Mouse (Mus musculus) midbrain, embryonic 15.5 days (tissue): ENCODE results near the gene Cdca5. TPM values are rescaled to one million over a fixed set of nuclear protein-coding genes. Genes with fewer than 3 reads are reported as not detected.
"Not testable (repeated sequence)": the region's sequence is repeated elsewhere in the genome, so short reads cannot be mapped to it uniquely, and the experiment has no call there.

ENCODE experiments used
- ATAC-seq: fragments of 200-750 bp; cut with Nextera tagmentation; replicated peaks from 2 replicates; pipeline ENCODE4 v1.8.0; 2017; ENCODE audit warnings: moderate TSS enrichment
- H3K27ac ChIP-seq: fragments of 300-500 bp; sonication (generic); 2 replicates; pipeline ENCODE4 v1.5.1; 2015; ENCODE audit warnings: mild to moderate bottlenecking, inconsistent platforms
- H3K27me3 ChIP-seq: fragments of 300-500 bp; sonication (generic); replicated peaks from 2 replicates; pipeline ENCODE4 v1.6.1; 2015; ENCODE audit warnings: inconsistent platforms
- H3K36me3 ChIP-seq: fragments of 300-500 bp; sonication (generic); replicated peaks from 2 replicates; pipeline ENCODE4 v1.6.1; 2015; ENCODE audit warnings: inconsistent platforms
- H3K4me1 ChIP-seq: fragments of 300-500 bp; sonication (generic); 2 replicates; pipeline ENCODE4 v1.6.1; 2015; ENCODE audit warnings: inconsistent platforms
- H3K4me2 ChIP-seq: fragments of 300-500 bp; sonication (generic); 2 replicates; pipeline ENCODE4 v1.6.1; 2015; ENCODE audit warnings: inconsistent platforms, mild to moderate bottlenecking, moderate library complexity
- H3K4me3 ChIP-seq: fragments of 300-500 bp; sonication (generic); 2 replicates; pipeline ENCODE4 v1.5.1; 2015; ENCODE audit warnings: mild to moderate bottlenecking, inconsistent platforms
- H3K9ac ChIP-seq: fragments of 300-500 bp; sonication (generic); 2 replicates; pipeline ENCODE4 v1.6.1; 2015; ENCODE audit warnings: mild to moderate bottlenecking, inconsistent platforms
- H3K9me3 ChIP-seq: fragments of 300-500 bp; sonication (generic); 2 replicates; pipeline ENCODE4 v1.6.1; 2016; ENCODE audit warnings: inconsistent platforms
- WGBS: fragments of 180-500 bp; shearing (Covaris S2); methylation state at CpG from one replicate; pipeline ENCODE4 v1.1.7; 2015; ENCODE audit warnings: mixed read lengths; 5-methylcytosine and 5-hydroxymethylcytosine counted together
- polyA plus RNA-seq: library from polyadenylated mRNA; unstranded; fragments of >200 nt; fragmentation: Nextera tagmentation; extraction: Ambion mirVana; gene quantifications from 2 replicates; pipeline ENCODE4 v1.2.1, GENCODE M21; 2015

Gene Cdca5
- 5.1 and 7.2 TPM in 2 replicates for polyA plus RNA-seq

DNA sequence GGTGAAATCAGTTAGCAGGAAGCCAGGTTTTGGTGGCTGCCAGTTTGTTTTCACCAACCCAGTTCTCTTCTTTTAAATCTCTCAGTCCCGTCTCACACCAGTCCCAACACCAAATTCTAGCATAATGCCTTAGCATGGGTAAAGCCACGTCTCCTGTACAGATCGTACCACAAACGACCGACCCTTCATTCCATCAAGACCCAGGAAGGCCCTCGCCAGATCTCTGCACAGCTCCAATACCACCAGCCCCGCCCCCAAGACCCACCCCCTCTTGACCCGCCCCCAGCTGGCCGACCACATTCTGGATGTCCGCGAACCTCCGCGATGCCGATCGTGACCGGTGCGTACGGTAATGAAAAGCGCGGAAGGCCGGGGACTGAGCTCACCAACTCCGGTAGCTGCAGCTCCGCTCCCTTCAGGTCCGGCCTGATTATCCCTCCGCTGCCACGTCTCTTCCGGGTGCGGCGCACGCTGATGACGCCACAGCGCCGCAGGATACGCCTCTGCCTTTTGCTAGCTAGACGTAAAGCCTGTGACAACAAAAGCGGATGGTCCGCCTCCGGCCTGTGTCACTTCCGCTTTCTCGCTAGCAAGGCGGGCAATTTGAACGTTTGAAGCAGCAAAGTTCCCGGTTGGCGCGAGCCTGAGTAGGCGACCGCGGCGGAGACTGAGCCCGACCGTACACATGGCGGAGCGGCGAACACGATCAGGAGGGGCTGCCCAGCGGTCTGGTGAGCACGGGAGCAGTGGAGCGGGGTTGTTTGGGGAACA lies at the start of gene Cdca5, which contains the start of gene Zfpl1:
Gene Cdca5, plus strand, starts transcription at position 506 of the 771 bp plus-strand sequence.
Gene Zfpl1, minus strand, starts transcription at position 479 of the 771 bp plus-strand sequence.
- peak; percentile 92 for ATAC-seq
- Histone ChIP-seq H3K9ac (peak within 1 kb of the TSS; percentile 67), H3K27ac (peak within 1 kb of the TSS; percentile 62), H3K4me1 (peaks cover 25% of the 10 kb centered on the region), H3K36me3 (peaks cover 14% of the 10 kb centered on the region; the same call in 1 of the 2 replicates), H3K9me3 (no peaks in the 10 kb centered on the region), H3K4me2 (peak within 1 kb of the TSS; percentile 92), H3K4me3 (peak within 1 kb of the TSS; percentile 77), H3K27me3 (no peaks in the 10 kb centered on the region)
- WGBS, result 1% methylated on average over 58 of the region's 58 CpGs

- Histone ChIP-seq H3K4me2 (no peak overlapping the region), H3K27ac (no peak overlapping the region), H3K4me3 (no peak overlapping the region), H3K36me3 (no peaks in the 10 kb centered on the region), H3K9me3 (no peaks in the 10 kb centered on the region), H3K9ac (no peak overlapping the region), H3K27me3 (no peaks in the 10 kb centered on the region), H3K4me1 (no peaks in the 10 kb centered on the region)
- WGBS, result 82% methylated on average over 9 of the region's 9 CpGs
- ATAC-seq, result no peak
Measured at GRCm38 (mm10) chr19:6035966-6036585, 48.7 kb upstream of the Cdca5 start.

DNA sequence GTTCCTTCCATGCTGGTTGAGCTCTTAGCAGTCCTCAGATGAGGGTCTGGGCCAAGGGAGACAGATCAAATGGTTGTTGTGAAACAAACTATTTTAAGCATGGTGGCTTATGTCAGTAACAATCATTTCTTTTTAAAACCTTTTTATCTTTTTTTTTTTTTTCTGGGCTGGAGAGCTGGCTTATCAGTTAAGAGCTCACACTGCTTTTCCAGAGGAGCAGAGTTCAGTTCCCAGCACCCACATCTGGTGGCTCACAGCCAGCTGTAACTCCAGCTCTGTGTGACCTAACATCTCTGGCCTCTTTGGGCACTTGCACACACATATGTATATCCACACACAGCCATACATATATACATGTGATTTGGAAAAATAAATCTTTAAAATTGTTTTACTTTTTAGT lies 47.1 kb upstream of the Cdca5 start:
- Histone ChIP-seq H3K27ac (no peak overlapping the region), H3K4me1 (no peaks in the 10 kb centered on the region), H3K36me3 (no peaks in the 10 kb centered on the region), H3K4me2 (no peak overlapping the region), H3K9me3 (no peaks in the 10 kb centered on the region), H3K9ac (no peak overlapping the region), H3K27me3 (no peaks in the 10 kb centered on the region), H3K4me3 (no peak overlapping the region)
- no peak for ATAC-seq

DNA sequence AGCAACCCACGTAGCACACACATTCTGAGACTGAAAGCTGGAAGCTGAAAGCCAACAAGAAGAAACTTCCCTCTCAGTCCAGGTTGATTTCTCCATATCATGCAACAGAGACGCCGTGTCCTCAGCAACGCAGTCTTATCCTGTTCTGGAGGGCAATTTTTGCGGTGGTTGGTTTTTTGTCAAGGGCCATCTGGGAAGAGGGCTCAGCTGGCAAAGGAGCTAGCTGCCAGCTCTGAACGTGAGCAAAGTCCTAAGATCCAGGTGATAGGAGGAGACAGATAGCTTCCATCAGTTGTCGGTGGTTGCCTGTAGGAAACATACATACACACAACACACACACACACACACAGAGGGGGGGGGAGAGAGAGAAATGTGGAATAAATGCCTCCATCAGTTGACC lies 46.5 kb upstream of the Cdca5 start:
- Histone ChIP-seq H3K27ac (no peak overlapping the region), H3K36me3 (no peaks in the 10 kb centered on the region), H3K9me3 (no peaks in the 10 kb centered on the region), H3K4me2 (no peak overlapping the region), H3K4me3 (no peak overlapping the region), H3K27me3 (no peaks in the 10 kb centered on the region), H3K9ac (no peak overlapping the region), H3K4me1 (no peaks in the 10 kb centered on the region)
- 79% methylated on average over 7 of the region's 7 CpGs for WGBS
- ATAC-seq, result no peak

DNA sequence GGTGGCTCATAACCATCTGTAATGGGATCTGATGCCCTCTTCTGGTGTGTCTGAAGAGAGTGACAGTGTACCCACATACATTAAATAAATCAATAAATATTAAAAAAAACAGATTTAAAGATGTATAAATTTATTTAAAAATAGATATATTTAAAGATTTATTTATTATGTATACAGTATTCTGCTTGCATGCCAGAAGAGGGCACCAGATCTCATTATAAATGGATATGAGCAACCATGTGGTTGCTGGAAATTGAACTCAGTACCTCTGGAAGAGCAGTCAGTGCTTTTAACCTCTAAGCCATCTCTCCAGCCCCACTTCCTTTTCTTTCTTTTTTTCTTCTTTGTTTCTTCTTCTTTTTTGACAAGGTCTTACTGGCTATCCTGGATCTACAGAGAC lies 44.8 kb upstream of the Cdca5 start:
- Histone ChIP-seq H3K4me3 (no peak overlapping the region), H3K27ac (no peak overlapping the region), H3K27me3 (no peaks in the 10 kb centered on the region), H3K4me2 (no peak overlapping the region), H3K4me1 (peaks cover 4% of the 10 kb centered on the region), H3K36me3 (no peaks in the 10 kb centered on the region), H3K9ac (no peak overlapping the region), H3K9me3 (no peaks in the 10 kb centered on the region)
- ATAC-seq, result no peak

- H3K9ac ChIP-seq, result no peak overlapping the region
- no peak for ATAC-seq
- no peak overlapping the region for H3K27ac ChIP-seq
- no peaks in the 10 kb centered on the region for H3K36me3 ChIP-seq
- no peaks in the 10 kb centered on the region for H3K9me3 ChIP-seq
- no peak overlapping the region for H3K4me3 ChIP-seq
- H3K4me2 ChIP-seq, result no peak overlapping the region
- no peaks in the 10 kb centered on the region for H3K27me3 ChIP-seq
- 76% methylated on average over 9 of the region's 9 CpGs for WGBS
- H3K4me1 ChIP-seq, result peaks cover 12% of the 10 kb centered on the region
Measured at GRCm38 (mm10) chr19:6042293-6042692, 42.5 kb upstream of the Cdca5 start.

DNA sequence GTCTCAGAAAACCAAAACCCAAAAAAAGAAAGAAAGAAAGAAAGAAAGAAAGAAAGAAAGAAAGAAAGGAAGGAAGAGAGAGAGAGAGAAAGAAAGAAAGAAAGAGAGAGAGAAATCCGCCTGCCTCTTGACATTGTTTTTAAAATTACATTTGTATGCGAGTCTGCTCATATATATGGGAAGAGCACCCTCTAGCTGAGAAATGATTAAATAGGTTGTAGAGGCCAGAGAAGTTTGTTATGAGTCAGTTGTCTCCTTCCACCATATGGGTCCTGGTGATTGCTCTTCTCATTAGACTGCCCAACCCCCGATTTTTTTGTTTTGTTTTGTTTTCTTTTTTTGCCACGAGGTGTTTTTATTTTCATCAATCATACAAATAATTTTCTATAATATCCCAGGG lies 40.7 kb upstream of the Cdca5 start:
- not testable (repeated sequence) for H3K4me2 ChIP-seq, H3K9me3 ChIP-seq, ATAC-seq, H3K9ac ChIP-seq, H3K36me3 ChIP-seq, H3K27ac ChIP-seq, H3K27me3 ChIP-seq, H3K4me3 ChIP-seq
- WGBS, result 59% methylated on average over 4 of the region's 4 CpGs
- peaks cover 29% of the 10 kb centered on the region for H3K4me1 ChIP-seq

DNA sequence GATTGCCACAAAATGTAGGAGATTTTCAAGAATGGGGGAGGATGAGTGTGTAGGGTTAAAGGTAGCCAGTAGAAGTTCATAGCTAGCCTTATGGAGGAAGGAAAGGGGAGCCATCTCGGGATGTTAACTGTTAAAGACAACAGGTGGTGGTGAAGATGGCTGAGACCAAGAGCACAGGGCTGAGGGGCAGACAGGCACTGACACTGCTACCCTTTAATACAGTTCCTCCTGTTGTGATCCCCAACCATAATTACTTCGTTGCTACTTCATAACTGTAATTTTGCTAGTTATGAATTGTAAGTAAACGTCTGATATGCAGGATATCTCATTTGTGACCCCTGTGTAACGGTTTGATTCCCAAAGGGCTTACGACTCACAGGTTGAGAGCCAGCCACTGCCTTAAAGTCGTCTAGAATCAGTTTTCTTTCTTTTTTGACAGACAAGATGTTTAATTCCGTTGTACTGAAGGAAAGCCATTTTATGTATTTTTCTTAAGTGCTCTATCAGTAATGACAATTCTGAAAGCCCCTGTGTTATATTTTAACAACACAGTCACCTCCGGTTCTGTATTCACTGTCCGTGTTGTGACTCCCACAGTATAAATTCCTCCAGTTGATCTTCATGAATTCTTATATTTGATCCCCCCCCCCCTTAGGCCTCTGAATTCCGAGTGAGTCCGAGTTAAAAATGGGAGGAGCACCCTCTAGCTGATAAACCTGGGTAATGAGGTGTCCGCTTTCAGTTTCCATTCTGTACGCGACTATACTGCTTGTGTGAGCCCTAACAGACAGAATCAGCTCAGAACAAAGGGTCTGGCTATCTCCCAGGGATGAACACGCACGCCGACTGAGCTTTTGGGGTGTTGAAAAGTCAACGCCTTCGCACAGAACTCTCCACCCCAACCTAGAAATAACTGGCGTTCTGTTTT lies 39.2 kb upstream of the Cdca5 start:
- Histone ChIP-seq H3K27ac (peak overlapping the region; percentile 99), H3K9ac (peak overlapping the region; percentile 76), H3K4me1 (peaks cover 31% of the 10 kb centered on the region), H3K36me3 (peaks cover 24% of the 10 kb centered on the region), H3K9me3 (no peaks in the 10 kb centered on the region), H3K4me2 (peak overlapping the region; percentile 84), H3K4me3 (peak overlapping the region; percentile 94), H3K27me3 (no peaks in the 10 kb centered on the region)
- 20% methylated on average over 20 of the region's 20 CpGs for WGBS
- peak; percentile 62 for ATAC-seq

DNA sequence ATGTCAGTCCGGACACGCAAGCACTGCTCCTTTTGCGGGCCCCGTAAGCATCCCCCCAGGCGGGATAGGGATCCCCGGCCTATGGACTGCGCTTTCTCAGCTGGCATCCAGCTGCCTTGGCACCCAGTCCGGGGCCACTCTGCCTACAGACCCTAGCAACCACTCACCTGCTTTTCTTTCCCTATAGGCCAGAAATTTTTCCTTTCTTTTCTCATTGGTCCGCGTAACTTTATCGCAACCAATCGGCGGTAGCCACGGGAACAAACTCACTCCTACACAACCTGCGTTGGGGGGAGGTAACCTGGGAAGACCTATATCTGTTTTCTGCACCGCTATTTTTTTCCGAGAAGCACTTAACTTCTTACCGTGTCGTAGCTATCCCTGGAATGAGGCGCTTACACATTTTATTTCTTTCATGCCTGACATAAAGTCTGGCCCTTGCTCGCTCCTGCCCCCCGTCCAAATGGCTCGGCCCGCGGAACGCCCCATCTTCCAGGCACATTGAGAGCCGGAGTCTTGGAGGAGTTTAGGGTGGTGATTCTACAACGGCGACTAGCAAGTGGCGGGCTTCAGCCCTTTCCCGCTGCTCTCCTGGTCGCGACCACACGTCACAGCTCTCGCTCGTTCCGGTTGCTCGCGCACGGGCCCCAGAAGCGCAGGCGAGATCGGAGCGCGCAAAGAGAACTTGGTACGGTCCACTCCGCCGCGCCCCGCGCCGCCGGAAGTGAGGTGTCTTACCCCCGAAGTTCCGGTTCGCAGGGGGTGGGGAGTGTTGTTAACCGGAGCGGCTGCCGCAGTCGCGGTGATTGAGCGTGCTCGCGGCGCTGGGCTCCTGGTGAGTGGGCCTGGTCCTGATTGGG lies 38.3 kb upstream of the Cdca5 start, which contains the start of gene Syvn1:
Gene Syvn1, plus strand, starts transcription at position 283 of the 860 bp plus-strand sequence.
- peak within 1 kb of the TSS; percentile 99 for H3K27ac ChIP-seq
- peak within 1 kb of the TSS; percentile 79 for H3K9ac ChIP-seq
- peak within 1 kb of the TSS; percentile 84 for H3K4me2 ChIP-seq
- under 1% methylated on average over 65 of the region's 65 CpGs for WGBS
- no peaks in the 10 kb centered on the region for H3K9me3 ChIP-seq
- peaks cover 33% of the 10 kb centered on the region for H3K36me3 ChIP-seq
- peak; percentile 94 for ATAC-seq
- H3K4me1 ChIP-seq, result peaks cover 31% of the 10 kb centered on the region
- no peaks in the 10 kb centered on the region for H3K27me3 ChIP-seq
- peak within 1 kb of the TSS; percentile 94 for H3K4me3 ChIP-seq

DNA sequence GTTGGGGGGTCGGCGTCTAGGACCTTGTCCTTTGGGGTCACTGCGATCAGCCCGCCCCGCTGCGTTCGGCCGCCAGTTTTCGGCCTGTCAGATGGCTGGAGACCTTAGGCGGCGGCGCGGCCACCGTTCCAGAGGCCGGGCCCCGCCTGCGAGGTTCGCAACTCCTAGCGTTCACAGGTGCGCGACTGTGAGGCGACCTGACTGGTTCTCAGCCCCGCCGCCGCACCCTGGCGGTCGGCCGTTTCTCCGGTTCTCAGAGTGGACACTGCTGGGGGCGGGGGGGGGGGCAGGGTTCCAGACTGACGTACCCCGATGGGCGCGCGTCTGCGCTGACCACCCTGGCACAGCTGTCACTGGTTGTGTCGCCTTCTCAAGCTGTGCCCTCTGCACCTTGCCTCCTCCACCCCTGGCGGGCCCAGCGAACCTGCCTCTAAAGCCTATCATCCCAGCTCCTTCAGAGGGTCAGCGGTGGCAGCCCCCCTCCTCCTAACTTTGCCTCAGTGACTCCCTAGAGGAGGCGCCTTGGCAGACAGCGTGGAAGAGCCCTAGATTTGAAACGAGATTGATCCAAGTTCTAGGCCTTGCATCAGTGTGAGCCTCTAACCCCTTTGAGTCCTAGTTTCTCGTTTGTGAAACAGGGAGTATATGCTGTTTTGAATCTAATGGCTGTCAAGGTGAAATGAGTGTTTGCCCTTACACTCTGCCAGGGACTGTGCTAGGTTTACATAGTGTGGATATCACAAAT lies 37.5 kb upstream of the Cdca5 start:
- Histone ChIP-seq H3K4me2 (peak overlapping the region; percentile 84), H3K9ac (peak overlapping the region; percentile 79), H3K27me3 (no peaks in the 10 kb centered on the region), H3K27ac (peak overlapping the region; percentile 99), H3K9me3 (no peaks in the 10 kb centered on the region), H3K36me3 (peaks cover 41% of the 10 kb centered on the region), H3K4me1 (peaks cover 31% of the 10 kb centered on the region), H3K4me3 (peak overlapping the region; percentile 94)
- peak; percentile 12; the same call in 1 of the 2 replicates for ATAC-seq
- WGBS, result 2% methylated on average over 37 of the region's 44 CpGs

DNA sequence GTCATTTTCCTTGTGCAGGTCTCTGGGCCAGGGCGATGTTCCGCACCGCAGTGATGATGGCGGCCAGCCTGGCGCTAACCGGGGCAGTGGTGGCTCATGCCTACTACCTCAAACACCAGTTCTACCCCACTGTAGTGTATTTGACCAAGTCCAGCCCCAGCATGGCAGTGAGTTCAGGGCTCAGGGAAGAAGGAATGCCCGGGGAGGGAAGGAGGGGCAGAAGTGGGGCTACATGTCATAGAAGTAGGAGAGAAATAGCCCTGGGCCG lies 37.0 kb upstream of the Cdca5 start:
- peak overlapping the region; percentile 84 for H3K4me2 ChIP-seq
- H3K27me3 ChIP-seq, result no peaks in the 10 kb centered on the region
- no peaks in the 10 kb centered on the region for H3K9me3 ChIP-seq
- H3K9ac ChIP-seq, result peak overlapping the region; percentile 79
- H3K4me3 ChIP-seq, result peak overlapping the region; percentile 94
- no peak for ATAC-seq
- 89% methylated on average over 8 of the region's 8 CpGs for whole genome bisulfite sequencing
- peaks cover 46% of the 10 kb centered on the region for H3K36me3 ChIP-seq
- H3K27ac ChIP-seq, result no peak overlapping the region
- peaks cover 31% of the 10 kb centered on the region for H3K4me1 ChIP-seq
